9 mouse cellular contexts compared by ENCODE assay signal in genomic region chr5:148451811-148452210, GRCm38 (mm10). TPM values are rescaled to one million over a fixed set of nuclear protein-coding genes. Genes with fewer than 3 reads are reported as not detected.
DNase-seq lines count a peak whose midpoint lies in the region; ATAC-seq lines count a peak whose summit lies in the region.
"Had no signal": no experiment of that assay in that cellular context is flagged by ENCODE, and none has a peak within 500 bp of the region (broad histone marks: within the 10 kb centered on the region; RNA-seq: fewer than 3 reads in every experiment).

No protein-coding gene starts in this region.

- no peaks in the 10 kb centered on the region for H3K36me3 ChIP-seq in limb, embryonic 11.5 days (ENCODE audit: control insufficient read depth, insufficient read depth, low read length)
- H3K36me3 ChIP-seq in neural tube, embryonic 15.5 days, result no peaks in the 10 kb centered on the region
- H3K36me3 ChIP-seq: neural tube, embryonic 13.5 days had no signal

- H3K27me3 ChIP-seq in limb, embryonic 11.5 days (ENCODE audit: control insufficient read depth, insufficient read depth, low read length), result no peaks in the 10 kb centered on the region
- no peaks in the 10 kb centered on the region for H3K27me3 ChIP-seq in neural tube, embryonic 15.5 days (replicated peaks)
- H3K27me3 ChIP-seq: neural tube, embryonic 13.5 days had no signal

- DNase-seq in layer of hippocampus, adult 11-12 months (ENCODE audit: low spot score), result peak; percentile 39
- no peak for DNase-seq in layer of hippocampus, adult 9-11 months
- DNase-seq in MEL-GATA-1-ER (ENCODE audit: extremely low read depth, low read depth), result peak; percentile 27
- DNase-seq in c-Kit-positive CD71-negative TER-119-negative erythroid progenitor cells, embryonic 14.5 days (ENCODE audit: low read depth), result peak; percentile 32
- DNase-seq in gastrocnemius, postnatal 14 days, result peak; percentile 38
- DNase-seq in limb, embryonic 11.5 days (ENCODE audit: low spot score), result peak; percentile 76
- peak; percentile 31 for DNase-seq in retina, postnatal 7 days (ENCODE audit: low read depth, low spot score)

- H3K27ac ChIP-seq in limb, embryonic 11.5 days (replicated peaks; ENCODE audit: low read depth, low read length), result no peak overlapping the region
- no peak overlapping the region for H3K27ac ChIP-seq in neural tube, embryonic 15.5 days (replicated peaks)
- H3K27ac ChIP-seq: neural tube, embryonic 13.5 days had no signal

- intact Hi-C loops in gastrocnemius, postnatal 14 days (cut with DNase I; ENCODE audit: low total_unique reads), result loop anchor here (5.0 kb wide), 1 partner anchor 340 kb away; no protein-coding TSS in a partner anchor

- no peaks in the 10 kb centered on the region for H3K9me3 ChIP-seq in limb, embryonic 11.5 days (ENCODE audit: control insufficient read depth, low read length)
- no peaks in the 10 kb centered on the region for H3K9me3 ChIP-seq in neural tube, embryonic 15.5 days (replicated peaks)
- H3K9me3 ChIP-seq: neural tube, embryonic 13.5 days had no signal

- H3K4me3 ChIP-seq in limb, embryonic 11.5 days (ENCODE audit: low read depth, low read length), result no peak overlapping the region
- no peak overlapping the region for H3K4me3 ChIP-seq in neural tube, embryonic 15.5 days (replicated peaks)
- H3K4me3 ChIP-seq: neural tube, embryonic 13.5 days had no signal

- 39% methylated on average over 7 of the region's 7 CpGs for WGBS in limb, embryonic 11.5 days
- 42% methylated on average over 7 of the region's 7 CpGs for WGBS in neural tube, embryonic 15.5 days

- no peak for ATAC-seq in limb, embryonic 11.5 days (ENCODE audit: insufficient number of reproducible peaks, low FRiP score, low TSS enrichment, low read depth)
- ATAC-seq in neural tube, embryonic 15.5 days (ENCODE audit: low FRiP score), result no peak

- H3K4me1 ChIP-seq in limb, embryonic 11.5 days (ENCODE audit: control insufficient read depth, insufficient read depth, low read length), result no peaks in the 10 kb centered on the region
- H3K4me1 ChIP-seq in neural tube, embryonic 15.5 days, result peaks cover 17% of the 10 kb centered on the region

- H3K4me2 ChIP-seq in limb, embryonic 11.5 days (ENCODE audit: low read depth, severe bottlenecking), result no peak overlapping the region
- H3K4me2 ChIP-seq in neural tube, embryonic 15.5 days, result no peak overlapping the region
- H3K4me2 ChIP-seq: neural tube, embryonic 13.5 days had no signal

- H3K9ac ChIP-seq in limb, embryonic 11.5 days (ENCODE audit: low read length), result no peak overlapping the region
- H3K9ac ChIP-seq in neural tube, embryonic 15.5 days (replicated peaks), result no peak overlapping the region
- H3K9ac ChIP-seq: neural tube, embryonic 13.5 days had no signal

RNA-seq across cellular contexts. Expression of gene Slc7a1, which starts 52.1 kb away (rescaled TPM):
- 1 to 10 TPM; 4.4 to 7.1 TPM for total RNA-seq in gastrocnemius, postnatal 14 days (2021)
- 16.4 and 20.4 TPM in 2 replicates for polyA plus RNA-seq in limb, embryonic 11.5 days (2014; fragmentation: Nextera tagmentation; extraction: Ambion mirVana)
- 40.0 and 43.3 TPM in 2 replicates for polyA plus RNA-seq in neural tube, embryonic 15.5 days (2015; fragmentation: Nextera tagmentation; extraction: Ambion mirVana)
